Mouse (Mus musculus) retina, postnatal 7 days (tissue): ENCODE measurements at regions not wholly inside any gene's neighbourhood (a gene's known extent, or its start where the extent isn't known, plus 50 kb on each side); places are given as distances from the start of the nearest gene placed in this dataset.

Source experiments
- DNase-seq: peaks from one replicate; pipeline ENCODE4 v3.0.0-alpha.2; 2012; ENCODE audit warnings: low read depth, low spot score

GRCm38 (mm10) chr15:61599734-61600133 lies 676.9 kb upstream of the A1bg start:
- DNase-seq = no peak

GRCm38 (mm10) chr15:61596318-61596717 lies 673.5 kb upstream of the A1bg start:
- DNase-seq = no peak

DNA sequence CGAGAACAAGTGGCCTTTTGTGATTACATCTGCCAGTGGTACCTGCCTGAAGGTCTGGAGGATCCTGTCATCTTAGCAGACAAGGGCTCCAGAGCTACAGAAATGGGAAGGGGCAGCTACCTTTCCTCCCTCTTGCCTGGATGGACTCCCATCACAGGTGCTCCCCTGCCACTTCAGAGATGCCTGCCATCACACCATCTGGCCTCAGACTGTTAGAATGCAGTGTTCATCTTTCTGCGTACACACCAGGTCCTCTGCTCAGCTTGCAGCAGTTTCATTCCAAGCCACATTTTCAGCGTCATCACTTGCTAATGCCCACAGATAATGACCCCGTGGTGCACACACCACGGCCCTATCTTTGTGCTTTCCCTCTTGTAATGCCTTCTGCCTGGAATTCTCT lies 666.1 kb upstream of the A1bg start:
- DNase-seq = no peak

- DNase-seq = no peak
These were observed 659.5 kb upstream of the A1bg start for GRCm38 (mm10) chr15:61582335-61582734.

DNA sequence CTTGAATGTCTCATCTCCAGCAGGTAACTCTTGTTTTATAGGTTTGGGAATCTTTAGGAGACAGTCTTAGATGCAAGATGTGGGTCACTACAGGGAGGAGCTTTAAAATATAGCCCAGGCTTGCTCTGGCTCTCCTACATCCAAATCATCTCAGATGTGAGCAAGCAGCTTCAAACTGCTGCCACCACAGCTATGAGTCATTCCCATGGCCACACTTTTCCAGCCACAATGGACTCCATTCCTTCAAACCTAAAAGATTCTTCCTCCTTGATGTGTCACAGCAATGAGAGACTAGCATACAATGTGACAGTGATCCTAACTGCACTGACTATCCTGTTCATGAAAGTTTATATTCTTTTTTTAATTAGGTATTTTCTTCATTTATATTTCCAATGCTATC lies 640.5 kb upstream of the A1bg start:
- DNase-seq = no peak

- DNase-seq = no peak
These were observed 639.4 kb upstream of the A1bg start for GRCm38 (mm10) chr15:61562252-61562651.

DNA sequence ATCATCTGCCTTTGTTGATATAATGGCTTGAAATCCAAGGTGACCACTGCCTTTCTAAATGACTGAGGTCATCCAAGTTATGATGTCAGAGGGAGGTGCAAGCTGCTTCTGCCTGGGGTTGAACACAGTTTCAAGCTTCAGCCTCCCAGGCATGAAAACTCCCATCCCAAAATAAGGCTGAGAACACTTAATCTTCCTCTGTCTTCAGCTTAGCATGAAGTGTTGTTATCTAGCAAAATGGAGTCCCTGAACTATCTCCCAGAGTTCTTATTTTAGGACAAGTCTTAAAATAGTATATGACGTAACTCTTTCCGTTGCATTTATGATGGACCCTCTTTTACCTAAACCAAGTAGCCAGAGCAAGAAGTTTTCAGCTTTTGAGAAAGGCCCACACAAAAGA lies 631.1 kb upstream of the A1bg start:
- no peak for DNase-seq

- no peak for DNase-seq
These were observed 630.4 kb upstream of the A1bg start for GRCm38 (mm10) chr15:61553081-61553680.

DNA sequence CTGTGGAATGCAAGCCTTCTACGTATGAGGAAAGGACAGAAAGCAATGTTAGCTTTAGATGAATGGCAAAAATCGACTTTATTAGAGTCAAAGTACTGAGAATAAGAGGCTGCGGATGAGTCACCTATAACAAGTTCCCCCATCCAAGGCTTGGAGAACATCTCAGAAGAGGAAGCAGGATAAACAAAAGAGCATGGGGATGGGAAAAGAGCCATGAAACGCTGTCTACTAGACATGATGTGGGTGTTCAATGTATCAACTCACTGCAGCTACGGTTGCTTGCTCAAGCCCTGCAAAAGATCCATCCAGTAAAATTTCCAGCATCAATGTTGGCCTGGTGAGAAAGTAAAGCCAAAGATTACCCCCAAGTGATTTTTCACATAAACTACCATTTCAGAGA lies 628.4 kb upstream of the A1bg start:
- no peak for DNase-seq

- no peak for DNase-seq
These were observed 625.6 kb upstream of the A1bg start for GRCm38 (mm10) chr15:61548400-61548799.

- DNase-seq = no peak
These were observed 623.8 kb upstream of the A1bg start for GRCm38 (mm10) chr15:61546608-61547007.

DNA sequence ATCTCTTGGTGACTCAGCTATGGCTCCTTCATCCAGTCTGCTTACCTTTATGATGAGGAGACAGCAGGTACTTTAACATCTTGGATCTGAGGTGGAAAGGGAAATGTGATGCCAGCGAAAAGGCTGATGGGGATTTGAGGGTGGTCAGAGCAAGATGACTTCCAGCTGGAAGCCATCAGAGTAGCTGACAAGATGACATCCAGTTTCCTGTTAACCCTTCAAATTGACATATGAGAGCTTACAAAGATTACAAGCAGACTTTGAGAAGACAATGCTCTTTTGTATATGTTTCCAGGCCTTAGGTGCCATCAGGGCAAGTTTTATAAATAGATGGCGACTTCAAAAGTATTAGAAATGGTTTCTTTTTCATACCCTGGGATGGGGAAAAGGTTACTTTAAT lies 621.3 kb upstream of the A1bg start:
- DNase-seq = no peak

- no peak for DNase-seq
These were observed 618.8 kb upstream of the A1bg start for GRCm38 (mm10) chr15:61541643-61542042.

GRCm38 (mm10) chr15:61540753-61541421 lies 618.1 kb upstream of the A1bg start:
- DNase-seq = no peak

- DNase-seq = no peak
These were observed 616.1 kb upstream of the A1bg start for GRCm38 (mm10) chr15:61538930-61539329.

DNA sequence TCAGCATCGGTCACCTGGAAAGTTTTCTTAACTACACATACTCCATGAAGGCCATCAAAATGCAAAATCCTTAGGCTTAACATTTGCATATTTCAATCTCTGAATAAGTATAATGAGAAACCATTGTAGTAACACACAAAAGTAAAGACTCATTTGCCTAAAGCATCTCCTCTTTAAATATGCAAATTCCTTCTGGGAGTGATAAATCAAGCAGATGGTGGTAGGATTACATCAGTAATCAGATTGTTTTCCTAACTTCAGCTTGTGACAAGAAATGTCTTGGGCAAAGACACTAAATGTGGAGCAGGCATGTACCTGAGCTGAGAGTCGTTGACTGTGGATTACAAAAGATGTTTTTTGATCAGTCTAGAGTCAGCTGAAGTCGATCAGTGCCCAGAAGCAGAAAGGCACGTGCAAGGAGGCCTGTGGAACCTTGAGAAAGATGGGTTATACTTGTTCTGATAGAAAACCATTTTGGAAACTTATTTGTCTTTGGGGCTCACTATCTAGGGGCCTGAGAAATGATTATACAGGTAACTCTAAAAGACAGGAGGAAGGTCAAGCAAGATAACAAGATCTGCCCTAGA lies 615.5 kb upstream of the A1bg start:
- peak; percentile 9 for DNase-seq

DNA sequence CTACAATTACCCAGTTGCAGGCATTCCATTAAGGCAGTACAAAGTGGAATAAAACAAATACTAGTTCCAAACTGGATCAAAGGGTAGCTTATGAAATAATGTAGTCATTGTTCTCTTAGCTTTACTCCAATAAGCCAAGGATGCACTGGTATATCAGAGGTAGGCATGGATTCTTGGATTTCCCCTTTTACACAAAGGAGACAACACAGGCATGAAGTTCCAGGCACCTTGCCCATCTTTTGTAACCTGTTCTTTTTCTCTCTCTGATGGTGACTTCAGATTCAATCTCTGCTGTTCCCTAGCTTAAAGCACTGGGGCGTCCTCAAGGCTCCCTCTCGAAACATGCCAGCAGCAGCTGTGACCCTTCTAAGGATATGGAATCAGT lies 613.5 kb upstream of the A1bg start:
- no peak for DNase-seq

GRCm38 (mm10) chr15:61535644-61536331 lies 613.0 kb upstream of the A1bg start:
- DNase-seq = no peak

- peak; percentile 8 for DNase-seq
These were observed 612.4 kb upstream of the A1bg start for GRCm38 (mm10) chr15:61535180-61535579.

DNA sequence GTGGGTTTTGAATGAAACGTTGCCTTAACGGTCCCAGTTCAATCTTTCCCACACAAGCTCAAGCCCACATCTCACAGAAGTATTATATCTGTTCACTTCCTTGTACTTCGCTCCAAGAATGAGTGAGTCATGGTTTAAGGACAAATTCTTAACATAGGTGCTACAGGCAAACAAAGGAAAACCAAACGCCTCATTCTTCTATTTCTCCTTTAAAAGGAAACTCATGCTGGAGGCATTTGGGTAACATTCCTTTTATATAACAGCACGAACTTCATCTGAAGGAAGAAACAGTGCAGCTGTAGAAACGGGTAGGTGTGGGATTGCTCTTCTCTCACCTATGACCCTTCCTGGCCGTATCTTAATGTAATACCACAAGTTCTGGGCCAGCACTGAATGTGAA lies 610.0 kb upstream of the A1bg start:
- no peak for DNase-seq

- DNase-seq = no peak
These were observed 609.2 kb upstream of the A1bg start for GRCm38 (mm10) chr15:61532040-61532439.

- DNase-seq = no peak
These were observed 600.2 kb upstream of the A1bg start for GRCm38 (mm10) chr15:61523036-61523435.

DNA sequence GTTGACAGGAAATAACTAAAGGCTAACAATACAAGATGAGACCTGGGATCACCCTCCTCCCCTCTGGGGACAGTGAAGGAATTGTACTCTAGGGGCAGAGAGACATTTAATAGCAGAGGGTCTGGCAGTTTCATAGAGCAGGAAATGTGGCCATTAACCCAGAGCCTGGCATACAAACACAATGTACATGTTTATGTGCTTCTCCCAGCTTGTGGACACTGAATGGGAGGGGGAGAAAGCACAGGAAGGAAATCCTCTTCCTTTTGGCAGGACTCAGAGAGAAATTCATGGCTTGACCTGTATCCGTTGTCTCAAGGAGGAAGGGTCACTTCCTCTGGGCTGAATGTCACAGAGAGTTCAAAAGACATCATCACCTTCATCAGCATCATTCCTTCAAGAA lies 594.5 kb upstream of the A1bg start:
- no peak for DNase-seq
